Mouse (Mus musculus) ES-E14 (cell line): ENCODE results near the gene Gfi1. TPM values are rescaled to one million over a fixed set of nuclear protein-coding genes. Genes with fewer than 3 reads are reported as not detected.

Experiments used
- DNase-seq: peaks from one replicate; pipeline ENCODE4 v3.0.0-alpha.2; 2013; ENCODE audit warnings: low read depth, low spot score
- H3K27ac ChIP-seq: 2 replicates; pipeline ENCODE4 v1.5.1; 2012; ENCODE audit warnings: low read depth, mild to moderate bottlenecking, low read length, moderate library complexity, mixed read lengths; ENCODE audit not compliant: poor library complexity, insufficient read depth, severe bottlenecking
- H3K36me3 ChIP-seq: 2 replicates; pipeline ENCODE4 v1.6.1; 2012; ENCODE audit warnings: mild to moderate bottlenecking, low read length, moderate library complexity, mixed read lengths; ENCODE audit not compliant: control insufficient read depth, poor library complexity, insufficient read depth, severe bottlenecking
- H3K4me1 ChIP-seq, 2 experiments: fragments of 150-350 bp in 1 of 2; sonication (generic) in 1 of 2; 2 replicates each; pipeline ENCODE4 v1.6.1; 2012; ENCODE audit warnings: low read length in 2 of 2, mild to moderate bottlenecking in 1 of 2, mixed read lengths in 1 of 2; ENCODE audit not compliant: control insufficient read depth in 2 of 2, insufficient read depth in 2 of 2, poor library complexity in 1 of 2
- H3K4me3 ChIP-seq, 2 experiments: fragments of 150-350 bp in 1 of 2; sonication (generic) in 1 of 2; 2 replicates each; pipeline ENCODE4 v1.5.1; 2012; ENCODE audit warnings: low read length in 2 of 2, low read depth in 1 of 2, mild to moderate bottlenecking in 1 of 2, mixed read lengths in 1 of 2; ENCODE audit not compliant: insufficient read depth in 1 of 2, poor library complexity in 1 of 2, severe bottlenecking in 1 of 2
- H3K9ac ChIP-seq: 2 replicates; pipeline ENCODE4 v1.6.1; 2012; ENCODE audit warnings: low read depth, mild to moderate bottlenecking, low read length, mixed read lengths; ENCODE audit not compliant: poor library complexity, insufficient read depth, severe bottlenecking
- H3K9me3 ChIP-seq: fragments of 150-350 bp; sonication (generic); 2 replicates; pipeline ENCODE4 v1.6.1; 2012; ENCODE audit warnings: low read depth, mild to moderate bottlenecking, low read length; ENCODE audit not compliant: control insufficient read depth, insufficient read depth
- CHD2 ChIP-seq: IDR thresholded peaks from 2 replicates; pipeline ENCODE4 v1.6.1; 2014; ENCODE audit warnings: mild to moderate bottlenecking, low read depth, low read length, inconsistent platforms
- HCFC1 ChIP-seq: IDR thresholded peaks from 2 replicates; pipeline ENCODE4 v1.6.1; 2012; ENCODE audit warnings: low read length, inconsistent platforms, borderline replicate concordance; ENCODE audit not compliant: insufficient read depth
- MAFK ChIP-seq: IDR thresholded peaks from 2 replicates; pipeline ENCODE4 v1.6.1; 2014; ENCODE audit warnings: mild to moderate bottlenecking, low read depth, low read length, inconsistent platforms; ENCODE audit not compliant: insufficient read depth
- ZC3H11A ChIP-seq: IDR thresholded peaks from 2 replicates; pipeline ENCODE4 v1.6.1; 2012; ENCODE audit warnings: low read depth, mild to moderate bottlenecking, inconsistent platforms, low read length, borderline replicate concordance
- ZNF384 ChIP-seq: IDR thresholded peaks from 2 replicates; pipeline ENCODE4 v1.6.1; 2012; ENCODE audit warnings: low read depth, low read length, inconsistent platforms
- in situ Hi-C, 2 experiments: fragments of 600-800 bp; cut with MboI; formaldehyde crosslinking; loops; one replicate each; pipeline ENCODE4 v1.15.1; 2025; ENCODE audit warnings: low sequenced_read_pairs in 2 of 2, inconsistent platforms in 1 of 2; ENCODE audit not compliant: unreplicated experiment in 2 of 2
- total RNA-seq: library from RNA; depleted of rRNA; stranded (reverse); fragments of 300-350 nt; gene quantifications from 2 replicates; pipeline ENCODE4 v1.2.3, GENCODE M21; 2012

Gfi1 gene
- total RNA-seq, 1 experiment: 0.09 TPM

- no peak for DNase-seq
- Histone ChIP-seq H3K4me1 (no peaks in the 10 kb centered on the region), H3K9me3 (no peaks in the 10 kb centered on the region), H3K27ac (no peak overlapping the region), H3K36me3 (no peaks in the 10 kb centered on the region), H3K9ac (no peak overlapping the region), H3K4me3 (no peak overlapping the region)
- in situ Hi-C loops: no loop called here
- TF ChIP-seq CHD2 (no peak), HCFC1 (no peak), ZNF384 (no peak), ZC3H11A (no peak), MAFK (no peak)
Measured at GRCm38 (mm10) chr5:107749229-107749916, 23.5 kb upstream of the Gfi1 start.

GRCm38 (mm10) chr5:107739023-107739422, 13.2 kb upstream of the Gfi1 start:
- H3K9ac ChIP-seq: no peak overlapping the region
- DNase-seq: no peak
- no peaks in the 10 kb centered on the region for H3K36me3 ChIP-seq
- H3K27ac ChIP-seq: no peak overlapping the region
- TF ChIP-seq ZNF384 (no peak), ZC3H11A (no peak), CHD2 (no peak), MAFK (no peak), HCFC1 (no peak)
- in situ Hi-C loops: no loop called here
- H3K4me3 ChIP-seq: no peak overlapping the region
- no peaks in the 10 kb centered on the region for H3K9me3 ChIP-seq
- H3K4me1 ChIP-seq: no peaks in the 10 kb centered on the region

- no peaks in the 10 kb centered on the region for H3K36me3 ChIP-seq
- in situ Hi-C loops: no loop called here
- no peak overlapping the region for H3K4me3 ChIP-seq
- TF ChIP-seq ZNF384 (no peak), HCFC1 (no peak), CHD2 (no peak), MAFK (no peak), ZC3H11A (no peak)
- no peaks in the 10 kb centered on the region for H3K4me1 ChIP-seq
- H3K27ac ChIP-seq: no peak overlapping the region
- H3K9ac ChIP-seq: no peak overlapping the region
- no peaks in the 10 kb centered on the region for H3K9me3 ChIP-seq
- DNase-seq: no peak
Measured at GRCm38 (mm10) chr5:107738296-107738695, 12.5 kb upstream of the Gfi1 start.

GRCm38 (mm10) chr5:107736171-107736570, 10.3 kb upstream of the Gfi1 start:
- no peak for DNase-seq
- Histone ChIP-seq H3K36me3 (no peaks in the 10 kb centered on the region), H3K27ac (no peak overlapping the region), H3K4me1 (no peaks in the 10 kb centered on the region), H3K4me3 (no peak overlapping the region), H3K9ac (no peak overlapping the region), H3K9me3 (no peaks in the 10 kb centered on the region)
- no peak for TF ChIP-seq MAFK
- no peak for TF ChIP-seq ZNF384
- TF ChIP-seq HCFC1: no peak
- TF ChIP-seq CHD2: no peak
- TF ChIP-seq ZC3H11A: no peak
- in situ Hi-C loops: no loop called here

- H3K9me3 ChIP-seq: no peaks in the 10 kb centered on the region
- H3K36me3 ChIP-seq: no peaks in the 10 kb centered on the region
- H3K9ac ChIP-seq: no peak overlapping the region
- no peak for TF ChIP-seq ZC3H11A
- no peak for TF ChIP-seq MAFK
- TF ChIP-seq CHD2: no peak
- H3K4me3 ChIP-seq: no peak overlapping the region
- no peak for DNase-seq
- no peaks in the 10 kb centered on the region for H3K4me1 ChIP-seq
- in situ Hi-C loops: no loop called here
- no peak overlapping the region for H3K27ac ChIP-seq
Measured at GRCm38 (mm10) chr5:107731844-107732243, 6.0 kb upstream of the Gfi1 start.
